Mouse (Mus musculus) layer of hippocampus, postnatal 36 days (tissue): ENCODE measurements around the gene Gm20721. TPM values are rescaled to one million over a fixed set of nuclear protein-coding genes. Genes with fewer than 3 reads are reported as not detected.

Experiments used
- DNase-seq, 2 experiments: peaks; one replicate each; pipeline ENCODE4 v3.0.0; 2022
- total RNA-seq, 2 experiments: library from RNA; stranded (reverse); gene quantifications; 2 replicates each; pipeline ENCODE4 v1.2.3; 2021

Gm20721 gene
- total RNA-seq, 2 experiments from 2014 or later = 1.7 to 2.7 TPM

DNA sequence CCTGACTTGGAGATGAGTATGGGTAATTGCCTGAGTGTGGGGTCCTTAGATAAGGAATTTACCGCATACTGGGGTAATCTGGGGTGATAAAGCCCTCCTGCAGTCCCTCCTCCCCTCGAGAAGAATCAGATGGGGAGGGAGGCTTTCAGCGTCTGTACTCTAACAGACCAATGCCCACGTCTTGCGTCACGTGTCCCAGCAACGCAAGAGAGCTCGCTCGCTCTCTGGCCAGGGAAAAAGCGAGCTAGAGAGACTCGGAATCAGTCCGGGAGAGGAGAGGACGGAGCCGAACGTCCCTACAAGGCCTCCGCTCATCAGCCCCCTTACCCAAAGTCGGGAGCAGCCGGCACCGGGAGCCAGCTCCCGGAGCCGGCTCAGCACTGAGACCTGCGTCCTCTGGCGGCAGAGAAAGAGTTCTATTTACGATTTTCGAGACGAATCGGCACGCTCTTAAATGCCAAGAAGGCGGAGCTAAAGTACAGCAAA is 49.4 kb downstream of the Gm20721 start:
- no peak for DNase-seq

DNA sequence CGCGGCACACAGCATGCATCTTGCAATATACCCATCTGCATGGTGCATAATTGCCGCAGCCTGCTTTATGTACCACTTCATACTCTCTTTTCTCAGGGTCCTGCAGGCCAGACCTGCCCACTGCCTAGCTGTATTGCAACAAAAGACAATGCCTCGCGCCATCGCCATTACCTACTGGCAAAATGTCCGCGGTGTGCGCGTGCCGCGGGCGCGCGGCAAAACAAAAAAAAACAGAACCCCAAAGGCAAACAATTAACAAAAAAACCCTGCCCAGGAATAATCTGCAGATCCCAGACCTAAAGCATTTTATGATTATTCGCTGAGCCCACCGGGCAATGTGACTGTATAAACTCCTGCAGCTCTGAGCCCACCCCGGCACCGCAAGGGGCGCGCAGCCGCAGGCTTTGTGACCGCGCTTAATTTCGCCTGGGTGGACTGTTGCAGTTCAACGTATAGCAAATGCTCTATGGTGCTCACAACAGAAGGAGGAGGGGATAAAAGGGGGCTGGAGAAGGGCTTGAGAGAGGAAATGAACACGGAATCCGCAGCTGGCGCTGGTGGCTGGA is 50.5 kb downstream of the Gm20721 start:
- no peak for DNase-seq

DNA sequence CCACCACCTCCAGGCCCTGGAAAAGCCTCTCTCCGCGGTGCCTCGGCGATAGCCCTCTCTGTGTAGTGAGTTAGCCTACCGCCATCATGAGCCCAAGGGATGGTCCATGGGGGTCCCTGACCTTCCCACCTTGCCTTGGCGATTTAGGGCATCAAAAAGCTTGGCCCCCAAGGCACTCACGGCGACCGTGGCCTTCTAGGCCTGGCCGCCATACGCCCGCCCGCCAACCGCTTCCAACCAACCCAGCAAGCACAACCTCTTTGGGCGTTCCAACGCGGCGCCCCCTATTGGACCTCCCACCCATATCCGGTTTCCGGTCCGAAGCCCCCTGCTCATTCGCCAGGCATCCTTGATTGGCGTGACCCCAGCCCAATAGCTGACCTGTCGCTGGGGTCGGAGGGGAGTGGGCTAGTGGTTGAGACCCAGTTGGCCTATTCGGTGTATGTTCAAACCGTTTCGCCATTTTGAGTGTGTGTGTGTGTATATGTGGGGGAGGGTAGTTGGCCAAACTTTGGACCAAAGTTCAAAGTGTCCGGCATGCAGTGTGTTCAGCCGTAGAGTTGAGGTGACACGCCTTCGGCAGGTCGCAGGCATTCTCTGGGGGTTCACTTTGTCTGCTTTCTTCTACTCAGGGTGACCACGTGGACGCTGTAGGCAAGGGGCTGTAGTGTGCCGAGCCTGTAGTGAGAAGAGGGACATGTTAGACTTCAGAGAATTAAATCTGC is 51.2 kb downstream of the Gm20721 start:
- peak; percentile 51 to 58 for DNase-seq

DNA sequence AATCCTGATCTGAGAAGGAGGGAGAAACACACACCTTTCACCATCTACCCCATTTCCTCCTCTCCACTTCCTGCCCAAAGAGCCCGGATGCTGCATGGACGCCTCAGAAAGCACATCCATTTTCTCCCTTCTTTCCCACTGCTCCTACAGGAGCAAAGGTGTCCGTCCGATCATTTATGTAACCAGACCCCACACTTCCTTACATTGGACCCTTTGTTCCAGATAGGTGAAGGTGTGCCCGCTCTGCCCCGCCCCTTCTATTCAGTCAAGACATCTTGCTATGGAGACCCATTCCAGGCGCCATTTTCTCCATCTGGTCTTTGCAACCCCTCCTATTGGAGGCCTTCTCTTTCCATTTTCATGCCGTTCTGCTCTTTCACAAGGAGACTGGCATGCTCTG is 52.1 kb downstream of the Gm20721 start:
- DNase-seq = no peak

DNA sequence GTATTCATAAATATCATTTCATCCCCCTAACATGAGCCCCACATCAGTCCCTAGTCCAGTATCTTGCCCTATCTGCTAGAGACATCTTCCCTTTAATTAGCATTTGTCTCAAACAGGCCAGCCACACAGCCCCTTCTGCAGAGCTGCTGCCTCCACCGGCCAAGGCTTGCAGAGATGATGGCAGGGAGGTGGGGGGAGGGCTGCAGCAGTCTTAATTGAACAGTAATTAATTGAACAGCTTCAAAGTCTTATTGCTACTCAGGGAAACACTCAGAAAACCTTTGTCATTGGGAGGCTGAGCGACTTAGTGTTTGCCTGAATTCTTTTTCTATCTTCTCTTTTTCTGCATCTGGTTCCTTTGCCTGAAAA is 54.9 kb downstream of the Gm20721 start:
- DNase-seq = no peak

DNA sequence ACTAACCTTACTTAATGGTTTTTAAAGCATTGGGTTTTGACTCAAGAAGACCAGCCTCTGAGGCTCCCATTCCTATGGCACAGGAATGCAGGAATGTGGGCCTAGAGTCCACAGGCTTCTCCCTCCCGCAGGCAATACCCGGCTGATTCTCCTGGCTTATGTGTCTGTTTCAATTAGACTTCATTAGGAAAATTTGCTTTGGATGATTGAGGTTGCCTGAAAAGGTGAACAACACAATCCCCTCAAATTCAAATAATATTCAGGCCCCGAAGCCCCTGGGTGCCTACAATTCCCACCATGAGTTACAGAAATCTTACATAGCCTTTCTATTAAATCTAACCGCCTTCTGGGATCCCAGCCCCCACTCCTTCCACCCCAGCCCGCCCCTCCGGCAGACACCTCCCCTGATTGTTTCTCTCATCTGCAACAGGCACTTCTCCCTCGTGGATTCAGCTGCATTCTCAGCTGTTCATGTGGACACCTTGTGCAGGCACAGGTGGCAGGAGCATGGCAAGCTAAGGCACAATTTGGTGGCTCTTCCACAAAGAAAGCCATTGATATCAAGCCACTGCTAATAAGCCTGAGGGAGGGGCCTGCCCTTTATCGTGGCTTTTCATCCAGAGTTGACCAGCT is 55.4 kb downstream of the Gm20721 start:
- no peak for DNase-seq

DNA sequence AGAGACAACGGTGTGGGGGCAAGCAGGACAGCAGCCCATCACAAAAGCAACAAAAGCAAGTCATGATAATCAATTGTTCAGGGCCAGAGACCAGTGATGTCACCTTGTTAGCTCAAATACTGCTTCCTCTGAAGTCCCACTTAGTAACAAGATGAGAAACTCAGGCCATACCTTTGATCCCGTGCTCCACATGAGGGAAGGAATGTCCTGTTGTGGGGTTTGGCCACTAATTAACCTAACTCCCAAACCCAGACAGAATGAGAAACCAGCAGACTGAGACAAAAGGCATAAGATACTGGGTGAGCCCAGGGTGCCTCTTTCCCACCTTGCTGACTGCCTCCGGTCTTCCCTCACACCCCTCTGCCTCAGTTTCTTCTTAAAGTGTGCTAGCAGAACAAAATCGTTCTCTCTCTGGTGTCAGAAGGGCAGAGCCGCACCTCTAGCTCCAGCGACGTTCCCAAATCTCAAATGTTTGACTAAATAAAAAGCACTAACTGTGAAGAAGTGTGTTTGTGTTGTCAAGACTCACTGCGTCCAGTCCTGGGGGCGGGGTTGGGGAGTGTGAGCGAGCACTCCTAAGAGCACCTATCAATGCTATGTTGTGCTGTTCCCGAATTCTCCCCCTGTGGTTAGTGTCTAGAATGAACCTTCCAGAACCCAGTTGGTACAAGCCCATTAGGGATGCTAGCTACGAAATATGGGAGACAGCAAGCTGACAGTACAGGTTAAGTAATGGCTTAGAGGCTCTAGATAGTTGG is 57.7 kb downstream of the Gm20721 start:
- DNase-seq = no peak

DNA sequence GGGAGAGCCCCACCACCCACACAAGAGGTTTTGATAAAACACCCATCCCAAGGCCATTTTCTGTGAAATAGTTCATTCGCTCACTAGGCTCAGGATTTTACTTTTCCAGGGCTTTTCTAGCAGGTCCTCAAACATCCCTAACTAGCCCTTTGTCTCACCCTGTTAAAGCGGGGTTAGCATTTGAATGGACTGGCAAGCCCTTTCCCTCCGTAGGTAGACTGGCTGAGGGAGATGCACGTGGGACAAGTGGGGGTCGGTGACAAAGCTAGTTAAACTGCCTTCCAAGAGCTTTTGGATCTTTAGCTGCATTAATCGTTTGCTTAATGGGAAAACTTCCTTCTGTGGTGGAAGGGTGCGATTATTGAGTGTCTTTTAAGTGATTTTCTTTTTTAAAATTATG is 58.6 kb downstream of the Gm20721 start:
- DNase-seq = no peak

DNA sequence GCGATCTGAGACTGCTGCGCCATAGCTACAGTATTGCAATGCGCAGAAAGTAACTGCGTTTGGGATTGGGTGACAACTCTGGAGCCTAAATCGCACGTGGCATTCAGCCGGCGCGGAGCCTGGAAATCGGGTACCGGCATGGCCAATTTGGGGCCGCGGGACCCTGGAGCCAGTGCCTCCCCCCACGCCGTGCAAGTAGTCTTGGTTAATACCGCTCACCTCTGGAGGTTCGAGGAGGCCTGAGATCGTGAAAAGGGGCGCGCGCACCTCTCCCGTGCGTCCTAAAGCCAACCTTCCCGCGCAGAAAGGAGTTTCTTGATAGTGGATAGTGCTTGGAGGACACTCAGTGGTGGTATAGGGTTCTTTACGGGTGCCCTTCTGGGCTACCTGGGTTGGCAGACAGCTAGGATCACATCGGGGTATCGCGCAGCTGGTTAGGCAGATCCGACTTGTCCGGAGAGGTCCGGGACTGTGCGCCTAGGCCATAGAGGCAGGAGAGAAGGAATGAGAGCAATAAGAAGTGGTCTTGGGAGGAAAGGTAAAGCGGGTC is 60.5 kb downstream of the Gm20721 start:
- DNase-seq = no peak

DNA sequence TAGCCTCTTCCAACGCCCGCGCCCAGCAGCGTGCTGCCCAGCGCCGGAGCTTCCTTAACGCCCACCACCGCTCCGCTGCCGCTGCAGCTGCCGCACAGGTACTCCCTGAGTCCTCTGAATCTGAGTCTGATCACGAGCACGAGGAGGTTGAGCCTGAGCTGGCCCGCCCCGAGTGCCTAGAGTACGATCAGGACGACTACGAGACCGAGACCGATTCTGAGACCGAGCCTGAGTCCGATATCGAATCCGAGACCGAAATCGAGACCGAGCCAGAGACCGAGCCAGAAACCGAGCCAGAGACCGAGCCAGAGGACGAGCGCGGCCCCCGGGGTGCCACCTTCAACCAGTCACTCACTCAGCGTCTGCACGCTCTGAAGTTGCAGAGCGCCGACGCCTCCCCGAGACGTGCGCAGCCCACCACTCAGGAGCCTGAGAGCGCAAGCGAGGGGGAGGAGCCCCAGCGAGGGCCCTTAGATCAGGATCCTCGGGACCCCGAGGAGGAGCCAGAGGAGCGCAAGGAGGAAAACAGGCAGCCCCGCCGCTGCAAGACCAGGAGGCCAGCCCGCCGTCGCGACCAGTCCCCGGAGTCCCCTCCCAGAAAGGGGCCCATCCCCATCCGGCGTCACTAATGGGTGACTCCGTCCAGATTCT is 61.6 kb downstream of the Gm20721 start:
- DNase-seq = no peak

DNA sequence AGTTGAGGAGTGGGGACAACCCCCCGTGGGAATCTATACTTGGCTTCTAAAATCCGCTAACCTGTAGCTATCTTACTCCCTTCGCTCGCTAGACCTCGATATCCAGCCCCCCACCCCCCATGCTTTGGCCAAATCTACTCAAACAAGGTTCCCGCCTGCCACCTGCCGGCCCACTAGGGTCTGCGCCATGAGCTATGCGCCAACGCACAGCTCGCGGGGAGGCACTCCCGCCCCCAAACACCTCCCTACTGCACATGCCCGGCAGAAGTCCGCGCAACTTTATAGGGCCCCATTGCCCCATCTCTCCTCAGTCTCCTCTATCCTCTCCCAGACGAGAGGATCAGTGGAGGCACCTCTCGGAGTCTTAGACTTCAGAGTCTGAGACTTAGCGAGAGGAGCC is 62.5 kb downstream of the Gm20721 start, which contains the start of gene Gnas:
Gene Gnas, plus strand, starts transcription at position 310 of the 400 bp plus-strand sequence.
- DNase-seq = peak in 1 of 2 experiments; percentile 25

DNA sequence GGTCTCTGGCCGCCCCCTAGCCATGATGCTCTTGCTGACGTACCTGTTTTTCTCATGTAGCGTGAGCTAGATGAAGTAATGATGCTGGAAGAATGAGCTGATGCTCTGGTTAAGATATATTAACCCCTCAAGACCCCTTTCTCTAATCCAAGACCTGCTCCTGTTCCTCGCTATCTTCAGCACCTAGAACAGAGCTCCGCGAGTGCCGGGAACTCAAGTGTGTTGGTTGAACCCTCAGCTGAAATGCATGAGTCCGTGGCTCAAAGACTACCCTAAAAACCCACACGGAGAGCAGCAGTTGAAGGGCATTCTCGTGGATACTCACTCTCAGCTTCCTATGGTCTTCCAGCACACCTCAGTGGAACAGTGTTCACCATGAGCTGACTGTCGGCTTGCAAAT is 63.2 kb downstream of the Gm20721 start:
- DNase-seq = no peak

Other genes with a start within 250 kb of the Gm20721 start
- gene Npepl1, start 236.4 kb downstream of the Gm20721 start, total RNA-seq = 10 to 100 TPM in 1 of 2 experiments, 1 to 10 TPM in 1; 9.9 to 10.2 TPM
- 1,000 to 10,000 TPM; 1,740 to 1,859 TPM for gene Gnas, start 62.4 kb downstream of the Gm20721 start, total RNA-seq
- gene Nelfcd, start 69.1 kb upstream of the Gm20721 start, total RNA-seq = 10 to 100 TPM; 46.4 to 53.5 TPM
- gene Ctsz, start 92.3 kb upstream of the Gm20721 start, total RNA-seq = 10 to 100 TPM; 27.5 to 29.7 TPM
- gene Tubb1, start 104.0 kb upstream of the Gm20721 start, total RNA-seq = not detected
- 100 to 1,000 TPM; 287 to 328 TPM for gene Atp5e, start 117.4 kb upstream of the Gm20721 start, total RNA-seq
- 10 to 100 TPM; 40.8 to 43.6 TPM for gene Prelid3b, start 126.4 kb upstream of the Gm20721 start, total RNA-seq